Mouse (Mus musculus) ovary, postnatal 14 days (tissue): ENCODE results near the gene Txnrd2.

Experiments used
- DNase-seq: peaks from one replicate; pipeline ENCODE4 v3.0.0; 2022; ENCODE audit warnings: low spot score

Gene Txnrd2

GRCm38 (mm10) chr16:18417491-18417890 is 8.7 kb upstream of the Txnrd2 start:
- no peak for DNase-seq

DNA sequence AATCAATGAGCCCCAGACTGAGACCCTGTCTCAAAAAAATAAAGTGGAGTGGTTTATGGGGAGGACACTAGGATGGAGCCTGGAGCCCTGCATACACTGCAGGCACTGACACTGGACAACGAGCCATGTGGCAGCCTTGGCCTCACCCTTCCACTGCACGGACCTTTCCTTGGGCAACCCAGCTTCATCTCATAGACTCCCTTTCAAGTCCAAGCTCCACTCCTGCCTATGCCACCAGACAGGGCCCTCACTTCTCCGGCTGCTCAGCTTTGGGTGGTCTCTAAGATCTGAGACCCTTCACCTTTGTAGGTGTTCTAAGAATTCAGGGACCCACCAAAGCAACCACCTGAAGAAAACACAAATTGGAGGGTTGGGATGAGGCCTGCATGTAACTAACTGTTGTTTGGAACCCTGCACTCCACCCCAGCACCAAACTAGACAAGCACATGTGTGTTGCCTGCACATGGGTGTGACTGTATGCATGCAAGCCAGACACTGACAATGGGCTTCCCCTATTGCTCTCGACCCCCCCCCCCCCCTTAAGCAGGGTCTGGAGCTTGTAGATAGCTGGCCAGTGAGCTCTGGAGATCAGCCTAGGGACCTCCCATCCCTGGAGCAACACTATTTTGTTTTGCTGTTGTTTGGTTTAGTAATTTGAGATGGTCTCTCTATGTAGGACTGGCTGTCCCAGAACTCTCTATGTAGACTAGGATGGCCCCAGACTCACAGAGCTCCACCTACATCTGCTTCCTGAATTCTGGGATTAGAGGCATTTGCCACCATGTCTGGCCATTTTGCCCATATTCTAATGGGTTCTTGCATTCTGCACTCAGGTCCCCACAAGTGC is 7.2 kb upstream of the Txnrd2 start:
- no peak for DNase-seq

DNA sequence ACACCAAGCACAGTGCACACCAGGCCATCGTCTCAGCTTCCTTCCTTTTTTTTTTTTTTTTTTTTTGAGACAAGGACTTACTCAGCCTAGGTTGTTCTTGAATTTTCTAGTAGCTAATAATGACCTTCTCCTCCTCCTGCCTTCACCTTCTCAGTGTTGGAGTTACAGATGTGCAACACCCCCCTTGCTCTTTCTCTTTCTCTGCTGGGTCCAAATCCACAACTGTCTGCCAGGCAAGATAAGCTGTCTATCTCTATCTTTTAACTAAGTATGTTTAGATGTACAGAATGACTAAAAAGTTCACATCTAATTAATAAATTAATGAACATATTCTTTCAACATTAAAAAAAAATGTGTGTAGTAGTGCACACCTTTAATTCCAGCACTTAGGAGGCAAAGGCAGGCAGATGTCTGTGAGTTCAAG is 6.6 kb upstream of the Txnrd2 start:
- no peak for DNase-seq

DNA sequence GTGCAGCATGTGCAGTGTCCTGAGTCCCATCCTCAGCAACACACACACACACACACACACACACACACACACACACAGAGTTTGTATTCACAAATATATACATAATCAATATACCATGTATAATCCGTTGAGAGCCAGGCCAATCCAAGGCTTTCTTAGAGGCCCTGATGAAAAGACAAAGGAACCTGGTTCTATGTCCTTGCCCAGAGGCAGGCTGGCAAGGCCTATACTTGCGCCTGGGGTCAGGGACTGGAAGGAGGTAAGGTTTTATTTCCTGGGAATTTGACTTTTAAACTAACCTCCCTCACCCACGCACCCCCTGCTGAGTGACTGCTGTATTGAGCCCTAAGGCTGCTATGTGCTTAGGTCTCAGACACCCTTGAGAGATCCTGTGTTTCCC is 5.6 kb upstream of the Txnrd2 start:
- no peak for DNase-seq

DNA sequence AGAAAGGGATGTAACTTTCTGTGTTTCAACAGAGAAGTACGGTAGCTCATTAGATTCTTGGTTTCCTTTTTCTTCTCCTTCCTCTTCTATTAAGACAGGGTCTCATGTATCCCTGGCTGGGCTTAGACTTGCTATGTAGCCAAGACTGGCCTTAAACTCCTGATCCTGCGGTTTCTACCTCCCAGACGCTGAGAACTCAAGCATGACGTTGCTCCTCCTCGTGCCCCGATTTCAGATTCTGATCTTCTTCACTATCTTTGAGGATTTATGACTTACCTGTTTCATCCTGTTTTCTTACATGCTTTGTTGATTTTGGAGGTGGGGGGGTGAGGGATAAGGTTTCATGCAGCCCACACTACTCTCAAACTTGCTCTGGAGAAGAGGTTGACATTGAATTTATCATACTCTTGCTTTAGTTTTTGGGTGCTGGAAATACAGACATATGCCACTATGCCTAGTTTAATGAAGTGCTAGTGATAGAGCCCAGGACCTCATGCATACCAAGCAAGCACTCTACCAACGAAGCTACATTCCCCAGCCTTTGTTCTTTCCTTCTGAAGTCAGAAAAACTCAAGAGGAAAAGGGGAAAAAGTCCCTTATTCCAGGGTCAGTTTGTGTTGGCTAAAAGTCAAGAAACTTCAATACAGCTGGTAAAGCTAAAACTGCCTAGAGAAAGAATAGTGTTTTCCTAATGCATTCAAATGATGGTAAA is 2.8 kb upstream of the Txnrd2 start:
- no peak for DNase-seq

GRCm38 (mm10) chr16:18423915-18424265 is 2.3 kb upstream of the Txnrd2 start:
- DNase-seq = no peak

DNA sequence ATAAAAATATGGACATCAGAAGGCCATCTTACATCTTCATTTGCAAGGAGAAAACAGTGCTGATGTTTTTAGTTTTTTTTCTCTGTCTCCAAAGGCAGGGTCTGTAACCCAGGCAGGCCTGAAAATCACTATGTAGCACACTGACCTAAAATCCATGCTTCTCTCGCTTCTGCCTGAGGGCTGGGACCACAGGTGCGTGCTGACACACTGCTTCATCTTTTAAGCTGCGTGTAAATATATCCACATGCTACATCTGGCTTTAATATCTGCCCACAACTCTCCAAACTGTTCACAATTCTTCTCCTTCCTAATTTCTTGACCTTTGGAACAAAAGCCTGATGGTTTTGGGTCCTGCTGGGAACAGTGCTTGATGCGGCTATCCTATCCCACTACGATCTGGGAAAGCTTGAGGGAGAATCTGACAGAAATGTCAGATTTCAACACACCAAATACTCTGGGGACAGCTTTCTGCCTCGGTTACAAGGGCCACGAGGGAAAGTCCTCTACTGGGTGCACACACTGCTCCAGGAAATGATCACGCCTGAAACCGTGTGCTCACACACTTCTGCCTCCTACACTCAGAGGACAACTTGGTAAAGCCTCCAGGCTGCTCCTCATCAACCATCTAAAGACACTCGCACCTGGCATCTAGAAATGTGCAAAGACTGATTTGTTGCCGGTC is 1.7 kb upstream of the Txnrd2 start:
- DNase-seq = no peak

- no peak for DNase-seq
Observed at GRCm38 (mm10) chr16:18425475-18426214, 539 bp upstream of the Txnrd2 start.

DNA sequence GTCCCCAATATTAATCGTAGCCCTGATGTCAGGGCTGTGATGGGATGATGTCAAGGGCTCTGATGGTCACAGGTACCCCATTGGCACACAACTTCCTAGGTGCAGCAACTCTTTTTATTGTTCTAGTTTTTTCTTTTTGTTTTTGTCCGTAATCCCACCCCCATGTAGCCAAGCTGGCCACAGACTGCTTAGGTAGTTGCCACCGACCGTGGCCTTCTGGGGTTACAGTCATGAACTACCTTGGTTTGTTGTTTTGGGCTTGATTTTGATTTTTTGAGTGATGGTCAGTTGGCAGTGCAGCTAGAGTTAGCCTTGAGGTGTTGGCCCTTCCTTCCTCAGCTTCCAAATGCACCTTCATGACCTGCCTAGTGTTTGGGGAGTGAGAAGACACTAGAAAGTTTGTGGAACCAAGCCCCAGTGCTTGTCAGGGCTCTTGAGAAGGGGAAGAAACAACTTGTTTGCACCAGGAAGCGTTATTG is 657 bp downstream of the Txnrd2 start, which contains the start of gene Comt:
Gene Comt (minus strand): TSS at position 51 of the 479 bp plus-strand sequence.
- DNase-seq = no peak

- DNase-seq = no peak
Observed at GRCm38 (mm10) chr16:18428011-18428515, 1.9 kb downstream of the Txnrd2 start.

GRCm38 (mm10) chr16:18428516-18429042 is 2.4 kb downstream of the Txnrd2 start:
- DNase-seq = no peak

GRCm38 (mm10) chr16:18429641-18430040 is 3.5 kb downstream of the Txnrd2 start:
- no peak for DNase-seq

- no peak for DNase-seq
Observed at GRCm38 (mm10) chr16:18430641-18431212, 4.5 kb downstream of the Txnrd2 start.

- DNase-seq = no peak
Observed at GRCm38 (mm10) chr16:18433341-18433920, 7.2 kb downstream of the Txnrd2 start.

- no peak for DNase-seq
Observed at GRCm38 (mm10) chr16:18436128-18436527, 9.9 kb downstream of the Txnrd2 start.

DNA sequence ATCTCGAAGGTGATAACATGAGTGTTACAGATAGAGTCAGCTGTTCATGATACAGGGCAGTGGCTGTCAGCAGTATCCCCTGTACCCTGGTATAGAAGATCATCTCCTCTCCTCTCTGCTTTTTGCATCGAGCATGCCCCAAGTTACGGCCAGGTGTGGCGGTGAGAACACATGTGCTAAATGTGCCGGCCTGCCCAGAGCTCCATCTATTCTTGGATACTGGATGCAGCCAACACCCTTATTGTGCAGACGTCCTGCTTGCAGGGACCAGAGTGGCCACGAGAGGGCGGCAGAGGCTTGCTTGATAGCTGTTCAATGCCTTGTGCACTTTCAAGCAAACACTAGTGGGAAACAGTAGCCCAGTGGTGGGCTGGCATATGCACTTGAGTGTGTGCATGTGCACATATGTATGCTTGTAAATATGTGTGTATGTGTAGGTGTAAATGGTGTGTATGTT is 17.2 kb downstream of the Txnrd2 start:
- DNase-seq = peak; percentile 97

DNA sequence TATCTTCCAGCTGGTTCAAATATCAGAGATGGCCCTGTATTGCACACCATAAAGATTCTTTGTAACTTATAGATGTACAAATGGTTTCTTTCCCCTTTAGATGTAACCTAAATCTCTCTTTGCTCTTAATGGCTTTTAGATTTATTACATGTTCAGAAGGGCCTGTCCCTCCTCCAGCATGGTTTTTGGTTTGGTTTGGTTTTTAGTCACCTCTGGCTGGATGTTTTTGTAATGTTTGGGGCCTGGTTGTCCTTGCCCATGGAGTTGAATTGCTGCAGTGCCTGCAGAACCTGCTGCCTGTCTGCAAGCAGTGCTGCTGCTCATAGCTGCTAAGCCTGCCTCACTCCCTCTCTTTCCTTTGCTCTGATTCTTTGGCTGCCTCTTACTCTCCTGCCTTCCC is 21.1 kb downstream of the Txnrd2 start:
- no peak for DNase-seq

GRCm38 (mm10) chr16:18448104-18448503 is 21.9 kb downstream of the Txnrd2 start:
- no peak for DNase-seq

DNA sequence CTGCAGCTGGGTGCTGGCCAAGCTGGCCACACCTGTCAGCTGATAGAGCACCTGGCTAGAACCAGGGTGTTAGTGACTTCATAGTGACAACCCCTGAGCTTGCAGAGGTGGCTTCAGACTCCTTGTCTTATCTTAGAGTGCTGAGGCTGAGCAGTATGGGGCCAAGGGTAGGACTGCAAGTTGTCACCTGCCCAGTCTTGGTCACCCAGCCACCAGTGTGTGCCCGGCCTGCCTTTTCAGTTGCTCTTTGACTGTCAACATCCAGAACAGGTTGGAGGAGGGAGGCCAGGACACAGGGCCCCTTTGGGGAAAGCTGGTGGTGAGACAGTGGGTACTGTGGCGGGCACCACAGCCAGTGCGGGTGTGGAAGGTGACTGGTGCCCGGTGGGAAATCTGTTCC is 22.8 kb downstream of the Txnrd2 start:
- DNase-seq = no peak

DNA sequence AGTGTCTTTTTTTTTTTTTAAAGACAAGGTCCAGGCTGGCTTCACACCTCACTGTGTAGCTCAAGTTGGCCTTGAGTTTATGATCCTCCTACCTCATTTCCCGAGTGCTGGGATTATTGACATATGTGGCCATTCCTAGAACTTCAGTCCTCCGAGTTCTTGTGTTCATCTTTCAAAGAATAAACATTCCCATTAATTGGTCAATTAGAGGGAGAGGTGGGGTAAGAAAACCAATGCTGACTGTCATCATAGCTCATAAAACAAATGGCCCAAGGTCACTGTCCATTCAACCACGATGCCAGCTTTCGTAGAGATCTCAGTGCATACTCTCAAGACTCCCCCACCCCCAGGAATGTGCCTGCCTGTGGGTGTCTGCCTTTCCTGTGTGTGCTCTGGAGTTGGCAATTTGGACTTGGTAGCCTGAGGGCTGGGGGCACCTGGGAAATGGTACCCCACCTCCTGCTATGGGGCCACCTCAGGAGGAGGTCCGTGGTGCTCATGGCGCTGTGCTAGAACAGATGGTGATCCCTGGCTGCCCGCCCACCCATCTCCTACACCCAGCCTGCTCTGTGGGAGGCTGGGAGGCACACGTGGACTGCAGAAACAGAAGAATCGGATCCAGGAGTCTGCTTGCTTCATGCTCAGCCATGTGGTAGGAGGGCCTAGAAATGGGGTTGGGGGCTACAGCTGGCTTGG is 25.4 kb downstream of the Txnrd2 start:
- DNase-seq = no peak
